Mouse (Mus musculus) kidney, postnatal 25 days (tissue): Measurements from ENCODE around the gene Tbc1d2.
A peak's percentile ranks its signal among the peaks of the same experiment; 100 is the strongest.
"Not testable (repeated sequence)": the region's sequence is repeated elsewhere in the genome, so short reads cannot be mapped to it uniquely, and the experiment has no call there.

ENCODE experiments used
- DNase-seq, 2 experiments: peaks; one replicate each; pipeline ENCODE4 v3.0.0; 2021; ENCODE audit warnings: mixed read lengths in 2 of 2

Gene Tbc1d2

DNA sequence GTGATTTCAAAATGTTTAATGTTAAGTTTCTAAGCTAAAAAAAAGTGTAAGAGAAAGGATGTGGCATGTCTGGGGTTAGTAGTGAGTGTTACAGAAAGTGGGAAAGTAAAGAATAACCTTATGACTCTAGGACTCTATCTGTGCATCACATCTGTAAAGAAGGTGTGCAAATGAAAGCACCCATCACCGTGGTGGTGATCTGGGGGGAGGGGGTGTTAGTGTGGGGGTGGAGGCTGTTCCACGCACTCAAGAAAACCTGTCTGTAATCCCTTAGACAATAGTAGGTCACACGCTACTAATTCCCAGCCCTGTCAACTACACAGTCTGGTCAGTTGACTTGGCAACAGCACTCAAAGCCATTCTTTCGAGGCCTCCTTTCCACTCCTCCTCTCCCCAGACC is 8.7 kb downstream of the Tbc1d2 start:
- no peak for DNase-seq

DNA sequence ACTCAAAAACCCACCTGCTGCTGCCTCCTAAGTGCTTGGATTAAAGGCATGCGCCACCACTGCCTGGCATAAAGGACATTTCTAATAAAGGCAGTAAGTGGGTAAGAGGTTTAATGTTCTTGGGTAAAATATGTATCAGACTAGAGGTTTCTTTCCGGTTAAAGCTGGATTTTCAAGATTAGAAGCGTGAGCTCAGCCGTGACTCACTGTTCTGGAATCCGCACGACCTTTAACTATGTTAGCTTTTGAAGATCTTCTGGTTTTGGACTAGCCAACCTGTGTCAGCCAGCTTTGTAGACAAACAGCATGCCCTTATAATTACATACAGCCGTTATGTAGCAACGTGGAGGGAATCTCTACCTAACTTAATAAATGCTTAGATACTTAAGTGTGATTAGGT is 10.1 kb downstream of the Tbc1d2 start:
- no peak for DNase-seq

DNA sequence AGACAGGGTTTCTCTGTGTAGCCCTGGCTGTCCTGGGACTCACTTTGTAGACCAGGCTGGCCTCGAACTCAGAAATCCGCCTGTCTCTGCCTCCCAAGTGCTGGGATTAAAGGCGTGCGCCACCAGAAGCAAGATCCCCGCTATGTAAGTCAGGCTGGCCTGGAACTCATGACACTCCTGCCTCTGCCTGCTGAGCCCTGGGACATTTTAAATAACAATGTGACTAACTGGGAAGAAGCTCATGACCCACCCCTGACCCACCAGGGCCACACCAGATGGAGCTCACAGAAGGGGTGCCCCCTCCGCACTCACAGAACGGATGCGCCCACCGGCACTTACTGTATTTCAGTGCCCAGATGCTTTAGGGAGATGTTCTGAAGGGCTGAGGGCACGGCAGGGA is 12.8 kb downstream of the Tbc1d2 start:
- not testable (repeated sequence) for DNase-seq

DNA sequence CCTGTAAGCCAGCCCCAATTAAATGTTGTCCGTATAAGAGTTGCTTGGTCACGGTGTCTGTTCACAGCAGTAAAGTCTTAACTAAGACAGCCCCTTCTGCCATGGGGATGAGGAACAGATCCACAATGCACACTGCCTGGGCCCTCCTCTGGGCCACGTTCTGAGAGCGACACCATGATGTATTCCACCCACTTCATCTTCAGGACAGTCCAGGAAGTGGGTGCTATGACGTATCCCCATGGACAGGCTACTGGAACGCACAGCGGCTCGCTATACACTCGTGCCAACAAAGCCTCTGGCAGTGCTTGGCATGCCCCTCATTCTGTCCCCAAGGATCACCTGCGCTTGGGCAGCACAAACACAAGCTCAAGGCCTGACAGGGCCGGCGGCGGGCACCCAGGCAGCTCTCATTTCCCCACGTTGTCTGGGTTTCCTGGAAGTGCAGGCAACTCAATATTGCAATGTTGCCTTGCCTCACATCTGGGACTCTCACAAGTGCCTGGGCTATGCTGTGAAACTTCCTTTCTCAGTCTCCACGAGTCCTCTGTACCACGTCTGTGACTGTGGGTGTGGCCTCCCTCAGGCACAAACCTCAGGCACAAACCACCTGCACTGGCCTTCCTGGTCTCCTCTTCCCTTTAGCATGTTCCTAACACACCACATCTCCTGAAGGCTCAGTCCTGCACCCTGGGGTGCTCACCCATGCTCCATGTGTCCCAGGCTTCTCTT is 14.1 kb downstream of the Tbc1d2 start:
- no peak for DNase-seq

DNA sequence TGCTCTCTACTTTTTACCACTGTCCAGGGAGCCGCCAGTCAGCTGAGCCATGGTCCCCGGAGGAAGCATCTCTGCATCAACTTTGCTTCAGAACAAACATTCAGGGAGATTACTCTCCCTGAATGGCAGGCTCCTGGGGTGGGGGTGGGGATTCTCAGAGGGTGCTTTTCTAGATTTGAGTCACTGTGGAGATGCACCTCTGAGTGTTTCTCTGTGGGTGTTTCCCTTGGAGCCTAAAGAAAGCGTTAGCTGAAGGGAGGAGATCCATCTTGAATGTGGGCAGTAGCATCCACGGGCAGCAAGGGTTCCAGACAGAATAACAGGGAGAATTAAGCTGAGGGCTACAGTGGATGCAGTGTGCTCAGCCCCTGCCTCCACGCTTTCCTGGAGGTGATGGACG is 15.1 kb downstream of the Tbc1d2 start:
- no peak for DNase-seq

DNA sequence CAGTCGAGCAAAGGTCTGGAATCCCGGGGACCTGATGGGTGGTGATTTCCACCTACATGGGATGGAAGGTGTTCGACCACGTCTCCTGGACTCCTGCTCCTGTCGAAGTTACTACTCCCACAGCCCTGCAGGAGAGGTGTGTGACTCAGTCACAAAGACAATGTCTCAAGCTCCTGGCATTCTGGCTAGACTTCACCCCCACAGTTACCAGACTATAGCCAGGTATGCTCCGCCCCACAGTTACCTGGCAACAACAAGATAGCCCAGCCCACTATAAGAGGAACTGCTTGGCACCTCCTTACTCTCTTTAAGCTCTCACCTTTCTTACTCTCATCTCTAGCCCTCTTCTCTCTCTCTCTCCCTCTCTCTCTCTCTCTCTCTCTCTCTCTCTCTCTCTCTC is 16.4 kb downstream of the Tbc1d2 start:
- not testable (repeated sequence) for DNase-seq

DNA sequence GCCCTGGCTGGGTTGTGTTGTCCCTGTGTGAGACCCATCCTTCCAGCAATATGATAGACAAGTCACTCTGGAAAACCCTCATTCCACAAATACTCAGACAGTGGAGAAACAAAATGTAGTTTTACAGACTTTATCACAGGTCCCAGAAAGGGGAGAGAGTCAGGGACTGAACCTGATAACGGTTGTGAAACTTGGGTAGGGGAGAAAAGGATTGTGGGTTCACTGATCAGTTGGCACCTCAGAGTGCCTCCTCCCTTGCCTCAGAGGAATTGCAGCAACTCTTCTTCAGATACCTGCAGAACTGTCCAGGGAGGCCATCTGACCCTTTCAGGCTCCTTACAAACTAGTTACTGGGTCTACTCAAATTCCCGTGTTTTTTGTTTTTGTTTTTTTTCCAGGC is 17.5 kb downstream of the Tbc1d2 start:
- DNase-seq, result no peak

DNA sequence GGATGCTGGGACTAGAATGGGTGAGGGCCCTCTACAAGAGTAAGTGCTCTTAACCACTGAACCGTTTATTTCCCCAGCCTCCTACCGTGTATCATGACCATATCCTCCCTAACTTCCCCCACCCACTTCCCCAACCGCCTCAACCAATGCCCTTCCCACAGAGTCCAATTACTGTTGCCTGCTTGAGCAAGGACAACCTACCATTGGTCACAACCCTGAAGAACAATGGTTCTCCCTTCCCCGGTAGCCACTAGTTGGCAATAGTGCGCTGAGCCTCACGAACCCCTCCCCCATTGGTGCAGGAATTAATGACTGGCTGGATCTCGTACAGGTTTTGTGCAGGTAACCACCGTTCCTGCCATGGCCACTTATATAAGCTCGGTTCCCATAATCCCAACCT is 19.6 kb downstream of the Tbc1d2 start:
- DNase-seq, result peak; percentile 40 to 49

DNA sequence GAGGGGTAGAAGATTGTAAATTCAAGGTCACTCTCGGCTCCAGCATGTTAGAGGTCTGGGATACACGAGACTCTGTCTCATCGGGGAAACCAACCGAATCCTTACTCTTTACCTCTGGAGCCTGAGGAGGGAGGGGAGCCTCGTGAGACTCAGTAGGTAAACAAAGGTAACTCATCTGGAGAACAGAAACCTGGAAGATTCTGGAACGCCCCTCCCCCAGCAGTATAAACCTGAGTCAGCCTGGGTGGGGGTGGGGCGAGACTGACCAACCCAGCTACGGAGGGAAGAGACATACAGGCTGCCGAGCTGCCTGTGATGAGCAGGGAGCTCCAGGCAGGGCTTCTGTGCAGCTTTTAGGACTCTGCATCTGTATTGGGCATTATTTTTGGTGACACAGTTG is 21.1 kb downstream of the Tbc1d2 start:
- DNase-seq, result no peak

DNA sequence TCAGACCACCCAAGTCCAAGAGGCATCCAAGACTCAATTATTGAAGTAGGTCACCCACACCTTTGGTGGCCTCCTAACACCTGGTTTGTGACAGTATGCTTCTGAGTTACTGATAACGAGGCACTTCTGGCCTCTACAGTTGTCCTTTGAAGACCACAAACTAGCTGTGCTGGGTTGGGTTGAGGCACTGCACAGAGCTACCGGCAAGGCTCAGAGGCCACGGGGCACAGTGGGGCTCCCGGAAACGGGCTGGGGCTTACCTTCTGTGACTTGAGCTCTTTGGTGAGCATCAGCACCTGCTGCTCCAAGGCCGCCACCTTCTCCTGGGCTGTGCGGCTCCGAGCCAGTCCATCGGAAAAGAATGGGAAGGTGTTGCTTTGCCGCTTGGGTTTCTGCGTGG is 21.9 kb downstream of the Tbc1d2 start:
- no peak for DNase-seq

DNA sequence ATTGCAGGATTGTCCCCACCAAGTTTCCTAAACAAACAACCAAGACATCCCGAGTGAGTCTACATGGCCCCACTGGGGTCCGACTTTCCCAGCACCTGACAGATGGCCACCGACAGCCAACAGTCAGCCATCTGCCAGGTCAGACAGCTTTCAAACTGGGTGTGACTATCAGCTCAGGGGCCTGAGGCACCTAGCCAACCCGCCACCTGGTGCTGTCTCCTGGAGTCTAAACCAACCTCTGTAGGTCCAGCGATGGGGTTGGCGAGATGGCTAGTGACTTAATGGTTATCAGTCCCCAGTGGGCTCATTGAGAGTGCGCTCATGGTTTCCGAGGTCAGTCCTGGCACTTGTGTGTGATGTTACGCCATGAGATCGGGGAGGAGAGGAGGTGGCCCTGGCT is 24.9 kb downstream of the Tbc1d2 start:
- DNase-seq, result no peak

DNA sequence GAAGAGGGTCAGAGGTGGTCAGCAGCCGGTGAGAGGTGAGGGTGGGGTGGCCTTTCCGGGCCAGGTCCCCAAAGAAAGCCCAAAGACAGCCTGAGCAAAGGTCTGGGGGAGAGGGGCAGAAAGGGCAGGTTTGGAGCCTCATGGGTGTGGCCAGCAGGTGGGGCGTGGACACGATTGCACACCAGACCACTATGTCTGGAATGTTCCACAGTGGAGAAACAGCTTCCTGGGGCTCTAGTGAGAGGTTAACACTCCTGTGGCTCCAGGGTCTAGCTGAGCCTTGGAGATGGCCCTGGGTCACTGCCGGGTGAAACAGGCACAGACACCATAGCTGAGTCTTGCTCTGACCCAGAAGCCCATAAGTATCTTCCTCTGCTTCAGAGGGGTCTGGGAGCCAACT is 27.0 kb downstream of the Tbc1d2 start:
- DNase-seq, result no peak

DNA sequence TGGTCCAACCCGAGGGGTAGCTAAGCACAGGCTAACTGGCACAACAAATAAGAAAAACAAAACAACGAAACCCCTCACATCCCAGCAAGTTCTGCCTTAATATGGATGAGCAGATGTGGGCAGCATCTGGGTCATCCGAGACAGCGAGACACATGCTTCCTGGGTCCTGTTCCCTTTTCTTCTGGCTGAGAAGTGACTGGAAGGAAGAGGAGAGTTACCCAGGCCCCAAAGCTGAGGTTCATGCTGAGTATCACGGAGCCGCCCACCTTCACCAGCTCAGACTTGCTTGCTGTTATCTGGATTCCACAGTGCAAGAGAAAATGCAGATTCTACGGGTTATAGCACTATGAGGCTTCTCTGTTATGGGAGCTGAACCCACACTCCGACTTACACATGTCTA is 29.1 kb downstream of the Tbc1d2 start:
- no peak for DNase-seq

DNA sequence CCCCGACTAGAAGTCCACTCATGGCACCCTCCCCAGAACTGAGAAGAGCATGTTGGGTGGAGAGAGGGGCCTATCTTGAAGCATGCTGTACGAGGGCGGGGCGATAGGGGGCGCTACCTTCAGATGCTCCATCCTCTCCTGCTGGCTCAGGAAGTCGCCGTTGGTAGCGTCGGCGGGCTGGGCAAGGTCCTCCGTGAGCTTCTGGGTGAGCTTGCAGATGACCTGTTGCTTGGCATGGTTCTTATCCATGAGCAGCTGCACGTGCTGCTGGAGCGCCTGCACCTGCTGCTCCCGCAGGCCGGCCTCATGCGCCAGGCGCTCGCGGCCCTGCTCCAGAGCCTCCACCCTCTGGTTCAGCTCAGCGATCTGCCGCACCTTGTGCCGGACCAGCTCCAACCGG is 29.7 kb downstream of the Tbc1d2 start:
- DNase-seq, result peak; percentile 31 to 56

DNA sequence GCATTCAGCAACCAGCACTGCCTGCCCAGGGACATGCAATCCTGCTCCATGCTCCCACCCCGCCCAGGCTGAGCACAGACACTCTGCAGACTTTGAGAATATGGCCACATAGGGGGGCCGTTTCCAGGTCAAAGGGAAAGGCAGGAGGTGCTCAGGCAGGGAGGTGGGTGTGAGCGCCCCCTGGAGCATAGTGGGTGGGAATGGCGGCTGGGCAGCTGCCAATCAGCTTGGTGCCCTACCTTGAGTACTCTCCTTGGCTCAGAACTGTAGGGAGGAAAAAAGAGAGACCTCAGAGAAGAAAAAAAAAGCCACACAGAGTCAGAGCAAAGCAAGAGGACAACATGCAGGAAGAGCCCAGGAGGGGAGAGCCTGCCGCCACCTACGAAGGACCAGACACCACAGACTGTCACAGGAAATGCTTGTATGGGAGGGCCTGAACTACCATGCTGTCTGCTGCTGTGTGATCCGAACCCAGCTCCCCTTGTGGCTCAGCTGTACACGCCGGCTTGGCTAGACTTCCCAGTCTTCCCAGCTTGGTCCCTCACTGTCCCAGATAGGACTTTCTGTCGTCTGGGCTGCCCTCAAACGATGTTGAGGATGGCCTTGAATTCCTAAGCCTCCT is 31.7 kb downstream of the Tbc1d2 start:
- no peak for DNase-seq

DNA sequence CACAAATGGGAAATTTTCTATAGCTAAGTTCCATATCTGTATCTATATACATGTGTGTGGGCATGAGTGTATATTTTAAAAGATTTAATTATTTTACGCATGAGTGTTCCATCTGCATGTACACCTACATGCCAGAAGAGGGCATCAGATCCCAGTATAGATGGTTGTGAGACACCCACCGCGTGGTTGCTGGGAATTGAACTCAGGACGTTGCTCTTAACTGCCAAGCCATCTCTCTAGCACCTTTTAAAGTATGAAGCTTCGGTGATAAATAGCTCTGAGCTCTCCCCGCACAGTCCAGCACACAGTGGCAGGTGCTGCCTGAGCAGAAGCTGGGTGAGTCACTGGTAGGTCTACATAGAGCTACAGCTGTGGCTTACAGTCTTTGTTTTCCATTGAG is 32.6 kb downstream of the Tbc1d2 start:
- DNase-seq, result no peak

DNA sequence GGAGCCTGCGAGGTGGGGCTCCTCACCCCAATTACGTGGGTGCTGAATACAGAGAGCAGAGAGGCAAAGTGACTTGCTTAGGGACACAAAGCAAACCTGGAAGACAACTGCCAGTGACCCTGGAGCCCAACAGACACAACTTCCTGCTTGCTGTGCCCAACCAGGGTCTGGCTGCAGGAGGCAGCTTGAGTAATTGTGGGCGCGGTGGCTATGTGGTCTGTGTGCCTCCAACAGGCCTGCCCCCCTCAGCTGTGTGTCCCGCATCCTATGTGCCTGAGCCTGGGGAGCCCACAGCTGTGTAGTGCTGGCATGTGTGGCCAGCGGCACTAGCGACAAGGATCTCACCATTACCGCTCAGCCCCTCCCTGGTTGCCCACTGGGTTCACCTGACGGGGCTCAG is 35.4 kb downstream of the Tbc1d2 start:
- DNase-seq, result no peak

DNA sequence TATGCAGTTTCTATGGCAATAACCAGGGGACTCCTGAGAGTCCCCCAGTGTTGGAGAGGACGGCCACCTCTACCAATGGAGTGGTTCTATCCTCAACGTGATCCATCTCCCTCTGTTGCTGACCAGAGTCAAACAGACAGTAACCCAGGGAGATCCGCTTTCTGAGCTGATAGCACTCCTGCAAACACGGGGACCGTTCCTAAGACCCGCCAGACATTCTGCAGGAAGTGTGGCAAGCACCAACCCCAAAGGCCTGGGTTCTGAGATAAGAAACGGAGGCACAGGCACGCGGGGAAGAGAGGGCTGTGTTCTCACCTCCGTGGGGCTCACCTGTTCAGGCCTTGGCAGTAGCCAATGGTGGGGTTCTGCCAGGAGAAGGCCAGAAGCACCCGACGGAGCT is 36.4 kb downstream of the Tbc1d2 start:
- no peak for DNase-seq

DNA sequence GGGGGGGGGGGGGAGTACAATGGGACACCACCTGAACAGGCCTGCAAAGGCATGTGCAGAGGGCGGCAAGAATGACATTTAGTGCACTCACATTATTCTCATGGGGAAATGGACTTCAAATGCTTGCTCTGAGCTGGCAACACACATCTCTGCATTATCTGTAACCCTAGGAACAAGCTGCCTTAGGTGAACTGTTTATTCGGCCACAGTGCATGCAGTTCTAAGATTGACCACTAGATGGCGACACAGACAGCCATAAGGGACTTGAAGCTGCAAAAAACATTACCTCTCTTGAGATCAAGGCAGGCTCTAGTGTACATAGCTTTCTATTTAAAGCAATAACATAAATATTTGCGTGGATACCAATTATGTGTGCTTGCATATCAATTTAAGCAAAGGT is 38.8 kb downstream of the Tbc1d2 start:
- peak; percentile 76 to 91 for DNase-seq

DNA sequence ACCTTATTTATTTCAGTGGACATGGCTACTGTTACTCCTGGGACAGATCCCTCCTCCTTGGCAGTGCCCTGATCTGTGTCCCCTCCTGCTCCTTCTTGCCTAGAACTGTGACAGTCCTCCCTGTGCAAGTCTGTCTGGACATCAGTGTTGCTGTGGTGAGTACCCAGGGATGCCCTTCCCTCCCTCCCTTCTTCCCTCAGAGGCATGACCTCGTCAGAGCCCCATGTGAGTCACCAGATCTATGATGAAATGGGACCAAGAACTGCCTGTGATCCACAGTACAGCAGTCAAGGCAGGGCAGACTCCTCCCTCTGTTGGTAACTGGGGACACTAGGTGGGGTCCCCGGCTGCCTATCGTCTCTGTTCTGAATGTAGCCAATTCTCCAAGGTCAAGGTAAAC is 42.4 kb downstream of the Tbc1d2 start:
- no peak for DNase-seq

DNA sequence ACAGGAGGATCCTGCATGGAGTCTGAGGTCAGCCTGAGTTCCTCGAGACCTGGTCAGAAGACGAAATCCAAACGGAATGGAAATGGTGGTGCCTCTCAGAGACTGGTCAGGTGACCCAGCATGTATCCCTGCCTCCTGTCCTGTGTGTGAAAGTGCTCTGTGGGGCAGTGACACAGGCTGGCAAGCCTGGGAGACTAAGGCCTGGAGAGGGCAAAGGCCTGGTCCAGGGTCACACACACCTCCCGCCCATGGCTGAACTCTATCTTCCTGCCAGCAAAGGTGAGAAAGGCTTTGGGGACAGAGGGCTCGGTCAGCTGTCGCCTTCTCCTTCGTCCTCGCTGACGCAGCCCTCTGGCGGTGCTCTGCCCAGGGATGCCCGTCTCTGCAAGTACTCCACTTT is 44.6 kb downstream of the Tbc1d2 start:
- DNase-seq, result no peak

DNA sequence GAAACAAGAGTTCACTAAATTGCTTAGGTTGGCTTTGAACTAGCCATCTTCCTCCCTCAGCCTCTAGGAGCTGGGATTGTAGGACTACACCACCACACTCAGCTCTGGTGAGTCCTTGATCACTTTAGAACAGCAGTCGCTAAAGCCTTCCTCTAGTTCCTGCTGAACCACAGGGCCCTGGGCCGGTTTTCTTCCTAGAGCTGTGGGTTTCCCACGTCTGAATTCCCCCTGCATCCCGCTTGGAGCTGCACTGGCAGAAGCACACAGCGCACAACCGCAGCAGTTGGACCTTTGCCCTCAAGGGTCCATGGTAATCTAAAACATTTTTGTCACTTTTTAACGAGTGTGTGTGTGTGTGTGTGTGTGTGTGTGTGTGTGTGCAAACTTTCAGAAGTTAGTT is 47.3 kb downstream of the Tbc1d2 start:
- peak in 1 of 2 experiments; percentile 27 for DNase-seq

DNA sequence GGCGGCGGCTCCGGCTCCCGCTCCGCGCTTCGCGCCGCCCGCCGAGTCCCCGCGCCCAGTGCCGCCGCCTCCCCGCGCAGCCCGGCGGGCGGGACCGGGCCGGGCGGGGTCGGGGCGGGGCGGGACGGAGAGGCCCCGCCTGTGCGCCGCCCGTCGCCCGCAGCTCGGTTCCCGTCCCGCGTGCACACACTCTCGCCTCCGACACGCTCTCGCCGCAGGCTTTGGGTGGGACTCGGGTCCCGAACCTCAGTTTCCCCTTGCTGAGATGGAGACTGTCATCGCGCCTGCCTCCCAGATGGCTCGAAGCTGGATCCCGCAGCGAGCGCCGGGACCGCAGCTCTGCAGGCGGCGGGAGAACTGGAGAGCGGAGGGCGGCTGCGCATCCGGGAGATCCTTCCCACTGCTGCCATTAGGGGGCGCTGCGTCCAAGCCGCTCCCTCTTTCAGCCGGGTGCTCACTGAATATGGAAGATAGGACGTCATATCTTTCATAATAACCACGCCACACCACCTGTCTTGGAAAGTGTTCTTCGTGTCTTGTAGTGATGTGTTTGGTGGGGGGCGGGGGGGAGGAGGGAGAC is 48.1 kb downstream of the Tbc1d2 start, which contains the start of gene Coro2a:
Gene Coro2a (minus strand): TSS at position 359 of the 580 bp plus-strand sequence.
- peak; percentile 65 to 71 for DNase-seq

DNA sequence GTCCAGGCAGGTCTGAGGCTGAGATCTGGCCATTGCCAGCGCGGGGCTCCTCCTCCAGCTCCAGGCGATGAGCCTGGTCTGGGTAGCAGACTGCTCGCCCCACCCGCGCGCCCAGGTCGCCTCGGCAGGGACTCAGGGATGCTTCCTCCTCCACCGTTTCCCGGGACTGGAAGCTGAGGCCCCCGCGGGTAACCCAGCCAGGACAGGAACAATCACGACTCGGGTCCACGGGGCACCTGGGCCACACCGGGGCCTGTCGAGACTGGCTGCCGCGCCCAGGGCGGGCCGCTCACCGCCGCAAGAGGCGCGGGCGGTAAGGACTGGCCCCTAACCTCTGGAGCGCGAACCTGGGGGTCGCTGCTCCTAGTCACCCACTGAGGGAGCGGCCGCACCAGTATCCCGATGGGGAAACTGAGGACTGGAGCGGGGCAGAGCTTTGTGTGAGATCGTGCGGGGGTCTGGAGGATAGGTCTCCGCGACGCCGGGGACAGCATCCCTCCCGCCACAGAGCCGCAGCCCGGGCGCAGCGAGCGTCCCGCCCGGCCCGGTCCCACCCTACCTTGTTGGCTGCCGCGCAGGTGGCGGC is 48.7 kb downstream of the Tbc1d2 start:
- peak in 1 of 2 experiments; percentile 50 for DNase-seq
